Mouse (Mus musculus): ENCODE measurements around the gene Higd2a. TPM values are rescaled to one million over a fixed set of nuclear protein-coding genes. Genes with fewer than 3 reads are reported as not detected.

The Higd2a gene
- polyA plus RNA-seq (2015; fragmentation: Nextera tagmentation; extraction: Ambion mirVana), result 182 and 211 TPM in 2 replicates

DNA sequence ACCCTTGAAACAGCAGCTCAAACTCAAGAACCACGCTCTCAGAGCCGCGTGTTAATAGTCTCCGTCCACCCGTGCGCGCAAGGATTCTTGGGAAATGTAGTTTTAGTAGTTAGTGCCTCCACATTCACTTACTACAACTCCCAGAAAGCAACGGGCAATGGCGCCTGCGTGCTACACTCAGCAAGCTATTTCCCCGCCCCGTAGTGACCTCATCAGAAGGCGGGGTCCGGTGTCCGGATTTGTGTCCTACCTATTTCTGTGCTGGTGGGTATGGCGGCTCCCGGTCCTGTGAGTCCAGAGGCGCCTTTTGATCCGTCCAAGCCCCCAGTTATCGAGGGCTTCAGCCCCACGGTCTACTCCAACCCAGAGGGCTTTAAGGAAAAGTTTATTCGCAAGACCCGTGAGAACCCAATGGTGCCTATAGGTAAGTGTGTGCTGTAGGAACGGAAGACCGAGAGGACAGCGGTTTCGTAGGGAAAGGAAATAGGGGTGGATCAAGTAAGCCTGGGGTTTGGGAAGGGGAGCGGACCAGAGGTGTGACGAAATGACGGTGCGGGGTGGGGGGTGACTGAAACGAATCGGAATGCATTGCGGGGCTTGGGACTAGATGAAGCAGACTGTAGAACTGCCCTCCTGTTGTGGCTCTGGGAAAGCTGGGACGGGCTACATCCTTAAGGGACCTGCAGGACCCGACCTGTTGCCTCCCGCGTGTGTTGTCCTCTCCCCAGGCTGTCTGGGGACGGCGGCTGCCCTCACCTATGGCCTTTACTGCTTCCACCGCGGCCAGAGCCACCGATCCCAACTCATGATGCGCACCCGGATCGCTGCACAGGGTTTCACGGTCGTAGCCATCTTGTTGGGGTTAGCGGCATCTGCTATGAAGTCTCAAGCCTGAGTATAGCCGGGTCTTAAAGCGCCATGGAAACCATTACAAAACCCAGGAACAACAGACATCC lies at the start of gene Higd2a, which contains the start of gene Nop16:
Gene Higd2a (plus strand): TSS at position 212 of the 956 bp plus-strand sequence.
Gene Nop16 (minus strand): TSS at position 95 of the 956 bp plus-strand sequence.
- Histone ChIP-seq H3K27ac (ENCODE audit: low read length) (peak within 1 kb of the TSS; percentile 89), H3K9ac (ENCODE audit: low read length) (peak within 1 kb of the TSS; percentile 89), H3K9me3 (replicated peaks; ENCODE audit: control insufficient read depth, low read length) (no peaks in the 10 kb centered on the region), H3K4me2 (ENCODE audit: low read depth, low read length) (peak within 1 kb of the TSS; percentile 63), H3K36me3 (ENCODE audit: control insufficient read depth, insufficient read depth, low read length) (peaks cover 4% of the 10 kb centered on the region; the same call in 1 of the 2 replicates), H3K27me3 (ENCODE audit: control insufficient read depth, insufficient read depth, low read length) (no peaks in the 10 kb centered on the region), H3K4me3 (replicated peaks; ENCODE audit: low read length) (peak within 1 kb of the TSS; percentile 97), H3K4me1 (ENCODE audit: control insufficient read depth, insufficient read depth, low read length) (peaks cover 15% of the 10 kb centered on the region)
- WGBS, result under 1% methylated on average over 51 of the region's 51 CpGs
- ATAC-seq (ENCODE audit: insufficient read depth, low FRiP score), result peak; percentile 97

DNA sequence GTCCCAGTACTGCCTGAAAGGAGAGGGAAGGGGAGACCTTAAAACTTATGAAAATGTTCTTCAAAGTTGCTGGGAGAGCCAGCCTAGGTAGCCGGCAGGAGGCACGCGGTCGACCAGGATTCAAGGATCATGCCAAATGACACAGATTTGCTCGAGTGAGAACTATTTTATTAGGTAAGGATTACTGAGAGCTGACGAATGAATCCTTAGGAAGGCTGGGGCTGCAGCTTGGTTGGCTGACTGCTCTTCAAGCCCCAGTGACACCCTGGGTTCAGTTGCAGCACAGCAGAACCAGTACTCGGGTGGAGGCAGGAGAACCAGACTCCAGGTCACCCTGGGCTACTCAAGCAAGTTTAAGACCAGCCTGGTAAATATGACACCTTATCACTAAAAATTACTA lies 42.0 kb upstream of the Higd2a start:
- Histone ChIP-seq H3K9ac (ENCODE audit: low read length) (no peak overlapping the region), H3K4me2 (ENCODE audit: low read depth, low read length) (no peak overlapping the region), H3K4me1 (ENCODE audit: control insufficient read depth, insufficient read depth, low read length) (no peaks in the 10 kb centered on the region), H3K27me3 (ENCODE audit: control insufficient read depth, insufficient read depth, low read length) (no peaks in the 10 kb centered on the region), H3K9me3 (replicated peaks; ENCODE audit: control insufficient read depth, low read length) (no peaks in the 10 kb centered on the region), H3K36me3 (ENCODE audit: control insufficient read depth, insufficient read depth, low read length) (no peaks in the 10 kb centered on the region), H3K27ac (ENCODE audit: low read length) (no peak overlapping the region), H3K4me3 (replicated peaks; ENCODE audit: low read length) (no peak overlapping the region)
- no peak for ATAC-seq (ENCODE audit: insufficient read depth, low FRiP score)
- 79% methylated on average over 7 of the region's 7 CpGs for WGBS

DNA sequence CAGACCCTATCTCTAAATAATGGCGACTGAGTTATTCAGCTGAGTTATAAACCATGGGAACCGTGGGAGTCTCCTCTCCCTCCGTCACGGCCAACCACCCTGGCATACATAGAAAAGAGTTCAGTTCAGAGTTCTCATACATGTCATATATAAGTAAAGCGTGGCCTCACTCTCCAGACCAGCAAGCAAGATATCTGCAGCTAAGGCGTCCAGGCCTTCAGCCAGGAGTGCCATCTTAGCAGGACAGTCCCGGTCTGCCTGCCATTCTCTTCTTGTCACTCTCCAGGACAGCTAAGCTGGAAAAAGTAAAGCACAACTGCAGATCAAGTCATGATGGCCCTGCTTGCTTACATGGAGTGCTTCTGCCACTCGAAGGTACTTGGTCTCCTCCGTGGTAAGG lies 33.8 kb upstream of the Higd2a start:
- ATAC-seq (ENCODE audit: insufficient read depth, low FRiP score), result no peak
- Histone ChIP-seq H3K27ac (ENCODE audit: low read length) (no peak overlapping the region), H3K4me1 (ENCODE audit: control insufficient read depth, insufficient read depth, low read length) (no peaks in the 10 kb centered on the region), H3K4me2 (ENCODE audit: low read depth, low read length) (no peak overlapping the region), H3K36me3 (ENCODE audit: control insufficient read depth, insufficient read depth, low read length) (peaks cover 35% of the 10 kb centered on the region), H3K4me3 (replicated peaks; ENCODE audit: low read length) (no peak overlapping the region), H3K9ac (ENCODE audit: low read length) (no peak overlapping the region), H3K9me3 (replicated peaks; ENCODE audit: control insufficient read depth, low read length) (no peaks in the 10 kb centered on the region), H3K27me3 (ENCODE audit: control insufficient read depth, insufficient read depth, low read length) (no peaks in the 10 kb centered on the region)
- 91% methylated on average over 9 of the region's 9 CpGs for WGBS

DNA sequence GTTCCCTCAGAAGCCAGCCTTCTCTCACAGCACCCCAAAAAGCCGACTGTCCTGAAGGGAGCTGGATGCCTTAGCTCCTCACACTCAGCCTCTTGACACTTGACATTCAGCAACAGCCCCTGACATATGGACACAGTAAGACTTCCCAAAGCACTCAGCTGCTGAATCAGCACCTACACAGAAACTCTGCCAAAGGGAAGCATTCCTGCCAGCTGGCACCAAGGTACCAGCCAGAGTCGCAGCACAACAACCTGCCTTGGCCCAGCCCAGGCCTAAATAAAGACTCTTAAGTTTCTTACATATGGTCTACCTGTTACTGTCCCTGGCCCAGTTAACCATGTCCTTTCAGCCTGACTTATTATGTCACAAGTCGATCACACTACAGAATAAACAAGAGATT lies 33.2 kb upstream of the Higd2a start:
- no peaks in the 10 kb centered on the region for H3K27me3 ChIP-seq (ENCODE audit: control insufficient read depth, insufficient read depth, low read length)
- no peaks in the 10 kb centered on the region for H3K9me3 ChIP-seq (replicated peaks; ENCODE audit: control insufficient read depth, low read length)
- H3K4me3 ChIP-seq (replicated peaks; ENCODE audit: low read length), result no peak overlapping the region
- 81% methylated on average over 3 of the region's 3 CpGs for WGBS
- H3K4me2 ChIP-seq (ENCODE audit: low read depth, low read length), result no peak overlapping the region
- H3K36me3 ChIP-seq (ENCODE audit: control insufficient read depth, insufficient read depth, low read length), result peaks cover 35% of the 10 kb centered on the region
- no peak overlapping the region for H3K27ac ChIP-seq (ENCODE audit: low read length)
- H3K9ac ChIP-seq (ENCODE audit: low read length), result no peak overlapping the region
- H3K4me1 ChIP-seq (ENCODE audit: control insufficient read depth, insufficient read depth, low read length), result no peaks in the 10 kb centered on the region
- no peak for ATAC-seq (ENCODE audit: insufficient read depth, low FRiP score)

DNA sequence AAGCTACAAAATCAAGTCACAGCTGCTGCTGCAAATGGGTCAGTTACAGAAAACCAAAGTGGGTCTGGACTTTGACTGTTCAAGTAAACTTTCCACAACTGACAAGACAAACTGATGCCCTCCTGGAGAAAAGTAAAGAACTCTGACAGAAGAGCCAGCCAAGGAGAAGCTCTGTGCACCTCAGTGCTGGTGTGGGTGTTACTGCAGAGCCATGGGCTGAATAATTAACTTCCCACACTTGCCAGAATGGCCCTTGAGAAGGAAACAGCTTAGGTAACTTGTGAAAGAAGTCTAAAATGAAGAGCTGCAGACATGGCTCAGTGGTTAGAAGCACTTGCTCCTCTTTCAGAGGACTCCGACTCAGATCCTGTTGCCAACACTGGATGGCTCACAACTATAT lies 32.4 kb upstream of the Higd2a start:
- Histone ChIP-seq H3K9me3 (replicated peaks; ENCODE audit: control insufficient read depth, low read length) (no peaks in the 10 kb centered on the region), H3K4me1 (ENCODE audit: control insufficient read depth, insufficient read depth, low read length) (no peaks in the 10 kb centered on the region), H3K27ac (ENCODE audit: low read length) (no peak overlapping the region), H3K4me3 (replicated peaks; ENCODE audit: low read length) (no peak overlapping the region), H3K27me3 (ENCODE audit: control insufficient read depth, insufficient read depth, low read length) (no peaks in the 10 kb centered on the region), H3K9ac (ENCODE audit: low read length) (no peak overlapping the region), H3K4me2 (ENCODE audit: low read depth, low read length) (no peak overlapping the region), H3K36me3 (ENCODE audit: control insufficient read depth, insufficient read depth, low read length) (peaks cover 35% of the 10 kb centered on the region)
- WGBS, result 100% methylated on average over 1 of the region's 1 CpGs
- no peak for ATAC-seq (ENCODE audit: insufficient read depth, low FRiP score)

DNA sequence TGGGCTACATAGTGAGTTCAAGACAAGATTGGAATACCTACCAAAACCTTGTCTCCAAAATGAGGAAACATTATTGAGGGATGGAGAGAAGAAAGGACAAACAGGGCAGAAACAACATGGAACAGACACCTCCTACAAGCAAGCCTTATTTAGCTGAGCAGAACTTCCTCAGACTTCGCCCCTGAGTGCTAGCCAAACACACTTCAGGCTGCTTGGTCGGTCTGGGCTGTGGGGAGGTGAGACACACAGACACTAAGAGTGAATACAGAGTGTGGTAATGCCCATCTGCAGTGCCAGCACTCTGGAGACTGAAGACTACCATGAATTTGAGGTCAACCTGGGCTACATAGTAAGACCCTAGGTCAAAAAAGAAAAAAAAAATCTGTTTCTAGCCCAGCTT lies 30.4 kb upstream of the Higd2a start:
- H3K9me3 ChIP-seq (replicated peaks; ENCODE audit: control insufficient read depth, low read length), result no peaks in the 10 kb centered on the region
- no peak for ATAC-seq (ENCODE audit: insufficient read depth, low FRiP score)
- peaks cover 35% of the 10 kb centered on the region for H3K36me3 ChIP-seq (ENCODE audit: control insufficient read depth, insufficient read depth, low read length)
- 96% methylated on average over 2 of the region's 2 CpGs for WGBS
- no peak overlapping the region for H3K27ac ChIP-seq (ENCODE audit: low read length)
- H3K9ac ChIP-seq (ENCODE audit: low read length), result no peak overlapping the region
- H3K4me3 ChIP-seq (replicated peaks; ENCODE audit: low read length), result no peak overlapping the region
- H3K4me2 ChIP-seq (ENCODE audit: low read depth, low read length), result no peak overlapping the region
- H3K27me3 ChIP-seq (ENCODE audit: control insufficient read depth, insufficient read depth, low read length), result no peaks in the 10 kb centered on the region
- peaks cover 8% of the 10 kb centered on the region for H3K4me1 ChIP-seq (ENCODE audit: control insufficient read depth, insufficient read depth, low read length)

DNA sequence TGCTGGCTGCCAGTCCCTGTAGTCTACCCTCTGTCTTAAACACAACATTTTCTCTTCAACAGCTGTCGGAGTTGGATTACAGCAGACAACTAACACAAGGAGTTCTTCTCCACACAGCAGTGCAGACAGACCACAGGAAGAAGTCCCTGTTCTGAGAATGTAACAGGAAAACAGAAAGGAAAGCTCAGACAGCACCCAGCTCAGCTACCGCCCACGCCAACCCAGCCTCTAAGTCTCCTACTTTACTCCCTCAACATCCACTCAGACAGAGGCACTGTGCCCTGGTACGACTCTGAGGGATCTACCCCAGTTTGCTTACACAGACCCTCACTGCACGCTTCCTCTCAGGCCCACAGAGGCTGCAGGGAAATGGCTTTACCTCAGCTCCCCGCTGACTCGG lies 29.4 kb upstream of the Higd2a start:
- Histone ChIP-seq H3K9ac (ENCODE audit: low read length) (no peak overlapping the region), H3K36me3 (ENCODE audit: control insufficient read depth, insufficient read depth, low read length) (peaks cover 35% of the 10 kb centered on the region), H3K4me1 (ENCODE audit: control insufficient read depth, insufficient read depth, low read length) (peaks cover 8% of the 10 kb centered on the region), H3K4me3 (replicated peaks; ENCODE audit: low read length) (no peak overlapping the region), H3K4me2 (ENCODE audit: low read depth, low read length) (no peak overlapping the region), H3K9me3 (replicated peaks; ENCODE audit: control insufficient read depth, low read length) (no peaks in the 10 kb centered on the region), H3K27me3 (ENCODE audit: control insufficient read depth, insufficient read depth, low read length) (no peaks in the 10 kb centered on the region), H3K27ac (ENCODE audit: low read length) (no peak overlapping the region)
- no peak for ATAC-seq (ENCODE audit: insufficient read depth, low FRiP score)
- WGBS, result 94% methylated on average over 7 of the region's 7 CpGs

DNA sequence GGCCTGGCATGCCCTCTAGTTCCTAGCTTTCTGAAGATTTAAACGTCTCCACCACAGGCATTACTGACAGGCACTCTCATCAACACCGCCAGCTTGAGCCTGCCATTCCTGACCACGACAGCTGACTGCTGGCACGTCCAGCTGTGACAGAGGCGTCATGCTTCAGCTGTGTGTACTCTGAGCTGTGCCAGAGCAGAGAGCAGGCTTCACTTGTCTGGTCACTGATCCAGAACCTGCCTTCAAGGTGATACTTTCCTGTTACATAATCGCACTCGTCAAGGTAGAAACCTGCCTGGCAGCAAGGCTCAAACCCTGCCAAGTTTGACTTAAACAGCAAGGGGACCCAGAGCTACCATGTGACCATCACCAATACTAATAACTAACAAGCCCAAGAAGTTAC lies 27.4 kb upstream of the Higd2a start:
- Histone ChIP-seq H3K4me2 (ENCODE audit: low read depth, low read length) (no peak overlapping the region), H3K9me3 (replicated peaks; ENCODE audit: control insufficient read depth, low read length) (no peaks in the 10 kb centered on the region), H3K4me1 (ENCODE audit: control insufficient read depth, insufficient read depth, low read length) (peaks cover 8% of the 10 kb centered on the region), H3K36me3 (ENCODE audit: control insufficient read depth, insufficient read depth, low read length) (peaks cover 32% of the 10 kb centered on the region), H3K27ac (ENCODE audit: low read length) (no peak overlapping the region), H3K27me3 (ENCODE audit: control insufficient read depth, insufficient read depth, low read length) (no peaks in the 10 kb centered on the region), H3K4me3 (replicated peaks; ENCODE audit: low read length) (no peak overlapping the region), H3K9ac (ENCODE audit: low read length) (no peak overlapping the region)
- no peak for ATAC-seq (ENCODE audit: insufficient read depth, low FRiP score)
- 80% methylated on average over 7 of the region's 7 CpGs for WGBS
